Mouse (Mus musculus): ENCODE measurements around the gene Mphosph8.

GRCm38 (mm10) chr14:56685426-56685825, 17.4 kb downstream of the Mphosph8 start:
- TF ChIP-seq POLR2A (IDR thresholded peaks at IDR 0.05; ENCODE audit: control insufficient read depth, extremely low read depth, insufficient read depth, low read length, poor library complexity) (no peak), CTCF (IDR thresholded peaks at IDR 0.05; ENCODE audit: borderline replicate concordance, control insufficient read depth, extremely low read depth, insufficient read depth, low read length, poor library complexity) (no peak)

Measured in thymus, adult 2 months (tissue).